Mouse (Mus musculus): ENCODE measurements around the gene Tlr6.

- TF ChIP-seq MEF2A (IDR thresholded peaks at IDR 0.05; ENCODE audit: borderline replicate concordance, low read depth, low read length) (no peak), E2F4 (IDR thresholded peaks at IDR 0.05; ENCODE audit: insufficient replicate concordance, low read depth, low read length) (no peak), CTCF (conservative IDR thresholded peaks at IDR 0.05 in 1 of 2, IDR thresholded peaks at IDR 0.05 in 1 of 2; ENCODE audit: low read depth in 2 of 2, low read length in 2 of 2) (no peak)
These were observed 3.4 kb upstream of the Tlr6 start for GRCm38 (mm10) chr5:64963271-64963670.

Data from CH12.LX (cell line).